ENCODE assay signal across 8 mouse cellular contexts in genomic region chr4:80910481-80910870, GRCm38 (mm10). TPM values are rescaled to one million over a fixed set of nuclear protein-coding genes. Genes with fewer than 3 reads are reported as not detected.
A peak's percentile ranks its signal among the peaks of the same experiment; 100 is the strongest.
DNase-seq lines count a peak whose midpoint lies in the region; ATAC-seq and TF ChIP-seq lines count a peak whose summit lies in the region.

Gene Lurap1l (plus strand): TSS chr4:80910646.

- 0% methylated on average over 10 of the region's 10 CpGs for WGBS in lung, embryonic 16.5 days

- DNase-seq in ES-E14 (ENCODE audit: low read depth, low spot score): peak; percentile 44
- peak; percentile 89 for DNase-seq in brain, adult 2 months (ENCODE audit: low read depth, low spot score)
- DNase-seq in forelimb bud, embryonic 11.5 days (ENCODE audit: low read depth, low spot score): peak; percentile 44
- peak; percentile 39 to 60 for DNase-seq in layer of hippocampus, adult 8-10 months (ENCODE audit: low spot score in 2 of 2)
- peak; percentile 57 to 60 for DNase-seq in right cerebral cortex, adult 2 months (ENCODE audit: low spot score in 2 of 2)

- H3K36me3 ChIP-seq in ES-E14 (ENCODE audit: control insufficient read depth, insufficient read depth, low read length, poor library complexity, severe bottlenecking): no peaks in the 10 kb centered on the region
- H3K36me3 ChIP-seq in lung, embryonic 16.5 days (ENCODE audit: control insufficient read depth, insufficient read depth, low read length): no peaks in the 10 kb centered on the region

- 0 out of 4 replicates have a peak, but pooled peaks cover 0 to 2% of the 10 kb centered on the region in 2 experiments for H3K4me1 ChIP-seq in ES-E14 (ENCODE audit: control insufficient read depth in 2 of 2, insufficient read depth in 2 of 2, low read length in 2 of 2, poor library complexity in 1 of 2)
- no peaks in the 10 kb centered on the region for H3K4me1 ChIP-seq in lung, embryonic 16.5 days (replicated peaks; ENCODE audit: control insufficient read depth, insufficient read depth, low read length)

- H3K9me3 ChIP-seq in ES-E14 (ENCODE audit: control insufficient read depth, insufficient read depth, low read depth, low read length): no peaks in the 10 kb centered on the region
- no peaks in the 10 kb centered on the region for H3K9me3 ChIP-seq in lung, embryonic 16.5 days (ENCODE audit: control insufficient read depth, low read length)

- H3K27me3 ChIP-seq in lung, embryonic 16.5 days (ENCODE audit: control insufficient read depth, insufficient read depth, low read depth, low read length): no peaks in the 10 kb centered on the region

- peak; percentile 12 to 25; a peak in 1 of 4 replicates for ATAC-seq in hematopoietic stem cell, adult 5-6 weeks (replicated peaks in 1 of 2; ENCODE audit: insufficient read depth in 1 of 2, low FRiP score in 2 of 2, low TSS enrichment in 1 of 2, low read depth in 1 of 2, poor library complexity in 2 of 2, severe bottlenecking in 2 of 2)
- peak; percentile 58 for ATAC-seq in lung, embryonic 16.5 days (ENCODE audit: low read depth)
- no peak for ATAC-seq in megakaryocyte progenitor cell, adult 5-6 weeks (replicated peaks; ENCODE audit: poor library complexity)

- H3K27ac ChIP-seq in ES-E14 (ENCODE audit: insufficient read depth, low read depth, low read length, poor library complexity, severe bottlenecking): no peak within 1 kb of the TSS
- H3K27ac ChIP-seq in lung, embryonic 16.5 days (ENCODE audit: low read length): peak within 1 kb of the TSS; percentile 87

- in situ Hi-C loops in ES-E14 (cut with MboI; ENCODE audit: low sequenced_read_pairs in 2 of 2, unreplicated experiment in 2 of 2): no loop called here

- H3K4me2 ChIP-seq in lung, embryonic 16.5 days (ENCODE audit: low read depth, low read length): peak within 1 kb of the TSS; percentile 86

- H3K9ac ChIP-seq in ES-E14 (ENCODE audit: insufficient read depth, low read depth, low read length, poor library complexity, severe bottlenecking): peak within 1 kb of the TSS; percentile 71
- H3K9ac ChIP-seq in lung, embryonic 16.5 days (ENCODE audit: low read length): peak within 1 kb of the TSS; percentile 92

- peak within 1 kb of the TSS; percentile 81 to 85 for H3K4me3 ChIP-seq in ES-E14 (ENCODE audit: insufficient read depth in 1 of 2, low read depth in 1 of 2, low read length in 2 of 2, poor library complexity in 1 of 2, severe bottlenecking in 1 of 2)
- peak within 1 kb of the TSS; percentile 88 for H3K4me3 ChIP-seq in lung, embryonic 16.5 days (ENCODE audit: low read length)

TF ChIP-seq in ES-E14, 5 proteins besides CTCF, POLR2A, EP300 and RAD21:
- TF ChIP-seq ZNF384 (IDR thresholded peaks at IDR 0.05; ENCODE audit: low read depth, low read length): no peak
- no peak for TF ChIP-seq CHD2 (IDR thresholded peaks at IDR 0.05; ENCODE audit: low read depth, low read length)
- TF ChIP-seq MAFK (IDR thresholded peaks at IDR 0.05; ENCODE audit: insufficient read depth, low read depth, low read length): no peak
- TF ChIP-seq ZC3H11A (IDR thresholded peaks at IDR 0.05; ENCODE audit: borderline replicate concordance, low read depth, low read length): no peak
- no peak for TF ChIP-seq HCFC1 (IDR thresholded peaks at IDR 0.05; ENCODE audit: borderline replicate concordance, insufficient read depth, low read length)

RNA-seq across cellular contexts. Expression of gene Lurap1l, which starts in this region (rescaled TPM):
- total RNA-seq in ES-E14 (2012; rRNA removed): 1.1 and 2.5 TPM in 2 replicates
- total RNA-seq in hematopoietic stem cell, adult 5-6 weeks (2017): not detected in 2 replicates
- 10 to 100 TPM; 18.7 to 26.7 (median 22.1) TPM for total RNA-seq in layer of hippocampus, adult 8-10 months (2022)
- 22.0 and 23.9 TPM in 2 replicates for polyA plus RNA-seq in lung, embryonic 16.5 days (2015; fragmentation: Nextera tagmentation; extraction: Ambion mirVana)
- not detected in 2 replicates for total RNA-seq in megakaryocyte progenitor cell, adult 5-6 weeks (2015)
- not detected in 2 replicates for total RNA-seq in megakaryocyte progenitor cell, adult 5-6 weeks (2017)

Comparison
In these comparisons a context has a peak if more than half of its experiments do, and no peak if none do; other contexts are left out.
1. Peak in ATAC-seq in hematopoietic stem cell, adult 5-6 weeks; RNA of the gene not detected or under 1 TPM.